Mouse (Mus musculus): ENCODE measurements at regions not wholly inside any gene's neighbourhood (a gene's known extent, or its start where the extent isn't known, plus 50 kb on each side); places are given as distances from the start of the nearest gene placed in this dataset.

DNA sequence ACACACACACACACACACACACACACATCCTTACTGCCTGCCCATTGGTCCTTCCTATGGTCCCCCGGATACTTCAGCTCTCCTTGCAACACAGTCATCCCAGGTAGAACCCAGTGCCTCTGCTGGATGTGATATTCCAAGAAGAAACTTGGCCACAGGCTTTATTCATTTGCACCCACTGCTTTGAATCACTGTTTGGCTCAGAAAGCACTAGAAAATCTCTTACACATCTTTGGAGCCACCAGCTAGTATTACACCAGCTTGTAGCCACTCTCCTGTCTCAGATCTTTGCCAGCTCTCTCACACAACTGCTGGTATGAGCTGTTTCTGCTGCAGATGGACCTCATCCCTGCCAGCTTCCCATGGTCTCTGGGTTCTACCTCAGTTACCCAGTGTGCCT is 57.7 kb upstream of the Gm21915 start:
- Histone ChIP-seq H3K4me3 (replicated peaks in 1 of 3; ENCODE audit: low read depth in 2 of 3, low read length in 2 of 3, poor library complexity in 1 of 3) (no peak overlapping the region), H3K27ac (ENCODE audit: insufficient read depth, low read depth) (no peak overlapping the region), H3K9me3 (replicated peaks; ENCODE audit: low read length) (peaks cover 20% of the 10 kb centered on the region), H3K9ac (ENCODE audit: insufficient read depth, low read depth) (no peak overlapping the region), H3K79me2 (replicated peaks; ENCODE audit: control insufficient read depth, extremely low read depth, insufficient read depth, poor library complexity, severe bottlenecking) (no peaks in the 10 kb centered on the region), H3K4me1 (ENCODE audit: control insufficient read depth in 1 of 2, insufficient read depth in 2 of 2) (peaks cover 0 to 34% of the 10 kb centered on the region in 2 experiments; a peak in 3 of 4 replicates), H3K27me3 (replicated peaks) (no peaks in the 10 kb centered on the region), H3K4me2 (ENCODE audit: insufficient read depth, low read depth, poor library complexity, severe bottlenecking) (no peak overlapping the region), H3K36me3 (replicated peaks in 1 of 2; ENCODE audit: control insufficient read depth in 1 of 2, insufficient read depth in 1 of 2, low read length in 1 of 2) (no peaks in the 10 kb centered on the region)
- no peak for DNase-seq (ENCODE audit: extremely low read depth)
- in situ Hi-C loops (cut with MboI; ENCODE audit: low pct_ligation_motif_present, low pct_unique_long_range_greater_than_20kb, low sequenced_read_pairs) (no loop called here), dilution Hi-C loops (cut with MboI; ENCODE audit: extremely low pct_ligation_motif_present, extremely low pct_unique_long_range_greater_than_20kb, low sequenced_read_pairs) (no loop called here)
- TF ChIP-seq MAZ (IDR thresholded peaks at IDR 0.05; ENCODE audit: low read depth, low read length), result no peak
- TF ChIP-seq JUND (conservative IDR thresholded peaks at IDR 0.05; ENCODE audit: low read depth, low read length), result no peak
- TF ChIP-seq POLR2A (IDR thresholded peaks at IDR 0.05; ENCODE audit: low read depth, low read length), result no peak
- TF ChIP-seq SMC3 (IDR thresholded peaks at IDR 0.05; ENCODE audit: low read depth, low read length), result no peak
- no peak for TF ChIP-seq MYC (IDR thresholded peaks at IDR 0.05; ENCODE audit: low read depth, low read length)
- no peak for TF ChIP-seq ZMIZ1 (IDR thresholded peaks at IDR 0.05; ENCODE audit: low read depth, low read length)
- no peak for TF ChIP-seq POLR2AphosphoS2 (IDR thresholded peaks at IDR 0.05; ENCODE audit: low read depth, low read length)

DNA sequence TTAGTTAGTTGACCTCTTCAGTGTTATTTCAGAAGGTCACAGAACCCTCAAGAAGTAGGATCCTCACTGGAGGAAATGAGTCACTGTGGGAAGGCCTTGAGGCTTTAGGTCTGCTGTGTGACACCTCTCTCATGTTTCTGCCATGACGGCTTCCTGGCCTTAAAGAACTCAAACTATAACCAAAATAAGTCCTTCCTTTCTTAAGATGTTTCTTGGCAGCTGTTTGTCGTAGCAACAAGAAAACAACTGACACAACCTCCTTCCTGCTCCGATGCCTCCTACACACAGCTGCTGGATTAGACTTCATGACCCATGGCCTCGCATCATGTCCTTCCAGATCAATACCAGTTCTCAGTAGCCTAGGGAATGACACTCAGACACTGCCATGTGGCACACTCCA is 58.1 kb upstream of the Gm21915 start:
- no peak overlapping the region for H3K4me2 ChIP-seq (ENCODE audit: insufficient read depth, low read depth, poor library complexity, severe bottlenecking)
- no peak overlapping the region for H3K9ac ChIP-seq (ENCODE audit: insufficient read depth, low read depth)
- no peaks in the 10 kb centered on the region for H3K27me3 ChIP-seq (replicated peaks)
- peaks cover 0 to 34% of the 10 kb centered on the region in 2 experiments; a peak in 3 of 4 replicates for H3K4me1 ChIP-seq (ENCODE audit: control insufficient read depth in 1 of 2, insufficient read depth in 2 of 2)
- H3K4me3 ChIP-seq (replicated peaks in 1 of 3; ENCODE audit: low read depth in 2 of 3, low read length in 2 of 3, poor library complexity in 1 of 3), result no peak overlapping the region
- no peak for DNase-seq (ENCODE audit: extremely low read depth)
- TF ChIP-seq RCOR1 (conservative IDR thresholded peaks at IDR 0.05; ENCODE audit: low read depth, low read length) (no peak), MAX (IDR thresholded peaks at IDR 0.05; ENCODE audit: low read length) (no peak), POLR2A (IDR thresholded peaks at IDR 0.05; ENCODE audit: low read depth, low read length) (no peak), TCF12 (IDR thresholded peaks at IDR 0.05; ENCODE audit: low read depth, low read length) (no peak), ETS1 (conservative IDR thresholded peaks at IDR 0.05; ENCODE audit: low read depth, low read length) (no peak), NRF1 (IDR thresholded peaks at IDR 0.05; ENCODE audit: low read depth, low read length) (no peak), MAZ (IDR thresholded peaks at IDR 0.05; ENCODE audit: low read depth, low read length) (no peak), MYC (IDR thresholded peaks at IDR 0.05; ENCODE audit: low read depth, low read length) (no peak), ELF1 (IDR thresholded peaks at IDR 0.05; ENCODE audit: low read depth, low read length) (no peak), RAD21 (IDR thresholded peaks at IDR 0.05; ENCODE audit: low read depth, low read length) (no peak), KAT2A (IDR thresholded peaks at IDR 0.05; ENCODE audit: insufficient replicate concordance, low read length) (no peak)
- no peak overlapping the region for H3K27ac ChIP-seq (ENCODE audit: insufficient read depth, low read depth)
- in situ Hi-C loops (cut with MboI; ENCODE audit: low pct_ligation_motif_present, low pct_unique_long_range_greater_than_20kb, low sequenced_read_pairs), result no loop called here
- dilution Hi-C loops (cut with MboI; ENCODE audit: extremely low pct_ligation_motif_present, extremely low pct_unique_long_range_greater_than_20kb, low sequenced_read_pairs), result no loop called here
- no peaks in the 10 kb centered on the region for H3K36me3 ChIP-seq (replicated peaks in 1 of 2; ENCODE audit: control insufficient read depth in 1 of 2, insufficient read depth in 1 of 2, low read length in 1 of 2)
- H3K79me2 ChIP-seq (replicated peaks; ENCODE audit: control insufficient read depth, extremely low read depth, insufficient read depth, poor library complexity, severe bottlenecking), result no peaks in the 10 kb centered on the region
- H3K9me3 ChIP-seq (replicated peaks; ENCODE audit: low read length), result peaks cover 20% of the 10 kb centered on the region
